Mouse (Mus musculus) embryonic facial prominence, embryonic 13.5 days (tissue): ENCODE results near the gene Exosc7. TPM values are rescaled to one million over a fixed set of nuclear protein-coding genes. Genes with fewer than 3 reads are reported as not detected.
A peak's percentile ranks its signal among the peaks of the same experiment; 100 is the strongest.

Source experiments
- ATAC-seq: fragments of 200-750 bp; cut with Nextera tagmentation; 2 replicates; pipeline ENCODE4 v1.8.0; 2017; ENCODE audit warnings: low read depth; ENCODE audit not compliant: insufficient number of reproducible peaks, insufficient read depth, low FRiP score, low TSS enrichment
- H3K27ac ChIP-seq: fragments of 300-500 bp; sonication (generic); 2 replicates; pipeline ENCODE4 v1.5.1; 2015; ENCODE audit warnings: moderate library complexity, mild to moderate bottlenecking, inconsistent platforms
- H3K27me3 ChIP-seq: fragments of 300-500 bp; sonication (generic); 2 replicates; pipeline ENCODE4 v1.6.1; 2015; ENCODE audit warnings: mild to moderate bottlenecking, inconsistent platforms
- H3K36me3 ChIP-seq: fragments of 300-500 bp; sonication (generic); 2 replicates; pipeline ENCODE4 v1.6.1; 2015; ENCODE audit warnings: mild to moderate bottlenecking, inconsistent platforms
- H3K4me1 ChIP-seq: fragments of 300-500 bp; sonication (generic); 2 replicates; pipeline ENCODE4 v1.6.1; 2015; ENCODE audit warnings: inconsistent platforms
- H3K4me2 ChIP-seq: fragments of 300-500 bp; sonication (generic); 2 replicates; pipeline ENCODE4 v1.6.1; 2015; ENCODE audit warnings: moderate library complexity, mild to moderate bottlenecking, inconsistent platforms
- H3K4me3 ChIP-seq: fragments of 300-500 bp; sonication (generic); 2 replicates; pipeline ENCODE4 v1.5.1; 2015; ENCODE audit warnings: mild to moderate bottlenecking, inconsistent platforms
- H3K9ac ChIP-seq: fragments of 300-500 bp; sonication (generic); 2 replicates; pipeline ENCODE4 v1.6.1; 2015; ENCODE audit warnings: mild to moderate bottlenecking, inconsistent platforms
- H3K9me3 ChIP-seq: fragments of 300-500 bp; sonication (generic); 2 replicates; pipeline ENCODE4 v1.6.1; 2016; ENCODE audit warnings: inconsistent platforms
- WGBS: fragments of 180-500 bp; shearing (Covaris S2); methylation state at CpG from one replicate; pipeline ENCODE4 v1.1.7; 2015; ENCODE audit warnings: mixed read lengths; 5-methylcytosine and 5-hydroxymethylcytosine counted together
- polyA plus RNA-seq: library from polyadenylated mRNA; unstranded; fragments of >200 nt; fragmentation: Nextera tagmentation; extraction: Ambion mirVana; gene quantifications from 2 replicates; pipeline ENCODE4 v1.2.1, GENCODE M21; 2015

Gene Exosc7
- polyA plus RNA-seq, 1 experiment from 2014 or later, result 99.4 TPM

- ATAC-seq, result no peak
- H3K4me3 ChIP-seq, result peak overlapping the region; percentile 95
- H3K4me1 ChIP-seq, result peaks cover 15% of the 10 kb centered on the region
- 59% methylated on average over 8 of the region's 8 CpGs for WGBS
- no peaks in the 10 kb centered on the region for H3K27me3 ChIP-seq
- no peak overlapping the region for H3K27ac ChIP-seq
- peak overlapping the region; percentile 79 for H3K4me2 ChIP-seq
- H3K9ac ChIP-seq, result peak overlapping the region; percentile 97
- no peaks in the 10 kb centered on the region for H3K9me3 ChIP-seq
- H3K36me3 ChIP-seq, result peaks cover 10% of the 10 kb centered on the region
Observed at GRCm38 (mm10) chr9:123111751-123112221, 1.2 kb upstream of the Exosc7 start.

- H3K9me3 ChIP-seq, result no peaks in the 10 kb centered on the region
- H3K9ac ChIP-seq, result peak overlapping the region; percentile 97
- ATAC-seq, result no peak
- H3K27me3 ChIP-seq, result no peaks in the 10 kb centered on the region
- H3K4me2 ChIP-seq, result peak overlapping the region; percentile 79
- H3K4me1 ChIP-seq, result peaks cover 15% of the 10 kb centered on the region
- H3K36me3 ChIP-seq, result peaks cover 19% of the 10 kb centered on the region
- H3K4me3 ChIP-seq, result peak overlapping the region; percentile 95
- WGBS, result 60% methylated on average over 6 of the region's 6 CpGs
- peak overlapping the region; percentile 93; the same call in 1 of the 2 replicates for H3K27ac ChIP-seq
Observed at GRCm38 (mm10) chr9:123113931-123114330, 916 bp downstream of the Exosc7 start.

GRCm38 (mm10) chr9:123115566-123115965 is 2.6 kb downstream of the Exosc7 start:
- H3K27me3 ChIP-seq, result no peaks in the 10 kb centered on the region
- 83% methylated on average over 1 of the region's 1 CpGs for WGBS
- H3K4me3 ChIP-seq, result no peak overlapping the region
- H3K9me3 ChIP-seq, result no peaks in the 10 kb centered on the region
- H3K36me3 ChIP-seq, result peaks cover 35% of the 10 kb centered on the region
- H3K27ac ChIP-seq, result no peak overlapping the region
- H3K9ac ChIP-seq, result no peak overlapping the region
- ATAC-seq, result no peak
- no peak overlapping the region for H3K4me2 ChIP-seq
- peaks cover 15% of the 10 kb centered on the region for H3K4me1 ChIP-seq

GRCm38 (mm10) chr9:123123017-123123416 is 10.0 kb downstream of the Exosc7 start:
- no peak overlapping the region for H3K4me2 ChIP-seq
- H3K4me3 ChIP-seq, result no peak overlapping the region
- no peak overlapping the region for H3K27ac ChIP-seq
- no peaks in the 10 kb centered on the region for H3K9me3 ChIP-seq
- H3K4me1 ChIP-seq, result no peaks in the 10 kb centered on the region
- 85% methylated on average over 3 of the region's 3 CpGs for WGBS
- no peaks in the 10 kb centered on the region for H3K27me3 ChIP-seq
- H3K36me3 ChIP-seq, result peaks cover 88% of the 10 kb centered on the region
- no peak for ATAC-seq
- H3K9ac ChIP-seq, result no peak overlapping the region

- no peaks in the 10 kb centered on the region for H3K27me3 ChIP-seq
- H3K4me3 ChIP-seq, result no peak overlapping the region
- H3K27ac ChIP-seq, result no peak overlapping the region
- no peak overlapping the region for H3K4me2 ChIP-seq
- H3K4me1 ChIP-seq, result no peaks in the 10 kb centered on the region
- 94% methylated on average over 6 of the region's 6 CpGs for WGBS
- ATAC-seq, result no peak
- peaks cover 89% of the 10 kb centered on the region for H3K36me3 ChIP-seq
- H3K9ac ChIP-seq, result no peak overlapping the region
- H3K9me3 ChIP-seq, result no peaks in the 10 kb centered on the region
Observed at GRCm38 (mm10) chr9:123123571-123124412, 10.8 kb downstream of the Exosc7 start.

- H3K4me1 ChIP-seq, result no peaks in the 10 kb centered on the region
- peaks cover 89% of the 10 kb centered on the region for H3K36me3 ChIP-seq
- no peaks in the 10 kb centered on the region for H3K27me3 ChIP-seq
- H3K4me2 ChIP-seq, result no peak overlapping the region
- no peak overlapping the region for H3K9ac ChIP-seq
- 94% methylated on average over 2 of the region's 2 CpGs for WGBS
- no peak for ATAC-seq
- H3K9me3 ChIP-seq, result no peaks in the 10 kb centered on the region
- no peak overlapping the region for H3K4me3 ChIP-seq
- no peak overlapping the region for H3K27ac ChIP-seq
Observed at GRCm38 (mm10) chr9:123124413-123124981, 11.5 kb downstream of the Exosc7 start.

GRCm38 (mm10) chr9:123127663-123128062 is 14.6 kb downstream of the Exosc7 start:
- Histone ChIP-seq H3K9ac (no peak overlapping the region), H3K27ac (no peak overlapping the region), H3K27me3 (no peaks in the 10 kb centered on the region), H3K4me3 (no peak overlapping the region), H3K4me2 (no peak overlapping the region), H3K36me3 (peaks cover 90% of the 10 kb centered on the region), H3K4me1 (no peaks in the 10 kb centered on the region), H3K9me3 (no peaks in the 10 kb centered on the region)
- no peak for ATAC-seq
- WGBS, result 95% methylated on average over 6 of the region's 6 CpGs

GRCm38 (mm10) chr9:123132994-123133393 is 20.0 kb downstream of the Exosc7 start:
- 96% methylated on average over 3 of the region's 3 CpGs for WGBS

GRCm38 (mm10) chr9:123136953-123137682 is 24.1 kb downstream of the Exosc7 start:
- no peaks in the 10 kb centered on the region for H3K4me1 ChIP-seq
- no peaks in the 10 kb centered on the region for H3K27me3 ChIP-seq
- H3K9ac ChIP-seq, result no peak overlapping the region
- peaks cover 99% of the 10 kb centered on the region for H3K36me3 ChIP-seq
- no peak overlapping the region for H3K4me3 ChIP-seq
- H3K9me3 ChIP-seq, result no peaks in the 10 kb centered on the region
- no peak overlapping the region for H3K27ac ChIP-seq
- 83% methylated on average over 7 of the region's 7 CpGs for WGBS
- no peak for ATAC-seq
- H3K4me2 ChIP-seq, result no peak overlapping the region

More at GRCm38 (mm10) chr9:123132994-123133393, 20.0 kb downstream of the Exosc7 start:
- Histone ChIP-seq H3K4me3 (no peak overlapping the region), H3K4me2 (no peak overlapping the region), H3K9me3 (no peaks in the 10 kb centered on the region), H3K9ac (no peak overlapping the region), H3K27me3 (no peaks in the 10 kb centered on the region), H3K36me3 (peaks cover 98% of the 10 kb centered on the region), H3K4me1 (no peaks in the 10 kb centered on the region), H3K27ac (no peak overlapping the region)
- no peak for ATAC-seq

GRCm38 (mm10) chr9:123138891-123139474 is 26.0 kb downstream of the Exosc7 start:
- 69% methylated on average over 5 of the region's 5 CpGs for WGBS

GRCm38 (mm10) chr9:123139887-123140614 is 27.0 kb downstream of the Exosc7 start:
- WGBS, result 87% methylated on average over 4 of the region's 4 CpGs
- H3K36me3 ChIP-seq, result peaks cover 92% of the 10 kb centered on the region
- H3K27ac ChIP-seq, result 0 out of 2 replicates have a peak overlapping the region, but pooled peaks have one; percentile 1
- no peak overlapping the region for H3K4me2 ChIP-seq
- H3K4me1 ChIP-seq, result no peaks in the 10 kb centered on the region
- H3K9ac ChIP-seq, result no peak overlapping the region
- H3K27me3 ChIP-seq, result no peaks in the 10 kb centered on the region
- no peak for ATAC-seq
- H3K9me3 ChIP-seq, result peaks cover 12% of the 10 kb centered on the region
- no peak overlapping the region for H3K4me3 ChIP-seq

More at GRCm38 (mm10) chr9:123138891-123139474, 26.0 kb downstream of the Exosc7 start:
- H3K9me3 ChIP-seq, result peaks cover 7% of the 10 kb centered on the region; the same call in 1 of the 2 replicates
- no peak for ATAC-seq
- no peaks in the 10 kb centered on the region for H3K27me3 ChIP-seq
- H3K27ac ChIP-seq, result no peak overlapping the region
- peaks cover 97% of the 10 kb centered on the region for H3K36me3 ChIP-seq
- no peaks in the 10 kb centered on the region for H3K4me1 ChIP-seq
- no peak overlapping the region for H3K9ac ChIP-seq
- H3K4me3 ChIP-seq, result no peak overlapping the region
- H3K4me2 ChIP-seq, result no peak overlapping the region
